Mouse (Mus musculus): Measurements from ENCODE around the gene Ncf1.

DNA sequence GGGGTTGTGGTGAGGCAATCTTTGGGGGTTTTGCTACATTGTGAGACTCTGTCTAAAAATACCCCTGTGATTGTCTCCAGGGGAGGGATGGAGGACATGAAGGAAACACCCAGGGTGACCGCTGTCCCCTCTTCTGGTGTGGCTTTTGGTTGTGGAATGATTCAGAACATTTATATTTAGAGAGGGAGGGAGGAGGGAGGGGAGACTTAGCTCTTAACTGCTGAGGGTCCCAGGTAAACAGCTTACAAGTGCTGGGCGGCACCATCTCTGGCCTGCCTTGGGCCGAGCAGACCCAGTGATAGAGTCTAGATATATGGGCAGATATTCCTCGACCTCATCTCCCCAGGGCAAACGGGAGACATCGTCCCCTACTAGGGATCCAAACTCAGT lies 1.2 kb downstream of the Ncf1 start:
- TF ChIP-seq TAL1 (IDR thresholded peaks at IDR 0.05; ENCODE audit: low read length) (no peak), GATA1 (IDR thresholded peaks at IDR 0.05; ENCODE audit: low read length) (no peak)

All from erythroblast, embryonic 14.5 days (primary cell).